Mouse (Mus musculus) fibroblast of lung, adult 2 months (primary cell): ENCODE data around the gene Camk1g.

Source experiments
- DNase-seq: peaks from one replicate; pipeline ENCODE4 v3.0.0-alpha.2; 2011; ENCODE audit warnings: low read depth

Gene Camk1g

DNA sequence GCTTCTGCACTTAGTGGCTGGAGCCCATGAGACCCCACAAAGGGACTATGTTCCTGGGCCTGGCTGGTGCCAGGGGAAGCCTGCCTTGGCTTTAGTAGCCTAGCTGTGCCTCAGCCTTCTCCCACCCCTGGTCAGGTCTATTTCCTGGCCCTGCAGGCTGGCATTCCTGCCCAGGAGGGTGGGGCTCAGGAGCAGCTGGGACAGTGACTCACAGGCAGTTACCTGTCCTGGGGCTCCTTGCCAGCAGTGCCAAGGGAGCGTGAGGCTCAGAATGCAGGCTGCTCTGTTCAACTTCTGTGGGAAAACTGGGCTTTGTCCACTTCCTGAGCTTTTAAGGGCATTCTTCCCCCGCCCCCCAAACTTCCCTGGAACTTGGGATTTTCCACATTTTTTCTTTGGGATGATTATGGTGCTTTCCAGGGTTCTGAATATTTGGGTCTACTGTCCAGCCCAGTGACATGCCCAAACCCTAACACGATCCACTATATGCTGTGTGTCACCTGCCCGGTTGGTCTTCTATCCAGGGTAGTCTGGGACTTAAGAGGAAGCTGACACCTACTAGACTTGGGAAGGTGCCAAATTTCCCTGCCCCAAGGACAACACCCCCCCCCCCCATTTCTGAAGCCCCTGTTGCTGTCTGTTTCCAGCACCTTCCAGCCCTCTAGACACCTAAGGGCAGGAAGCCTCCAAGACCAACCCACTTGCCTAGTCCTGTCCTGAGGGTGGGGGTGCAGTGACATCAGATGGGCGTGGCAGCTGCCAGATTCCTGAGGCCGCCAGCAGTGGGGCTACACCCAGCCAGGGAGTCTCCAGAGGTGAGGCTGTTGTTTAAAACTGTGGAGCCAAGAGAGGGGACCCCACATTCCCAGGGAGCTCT is 68.6 kb downstream of the Camk1g start:
- no peak for DNase-seq

DNA sequence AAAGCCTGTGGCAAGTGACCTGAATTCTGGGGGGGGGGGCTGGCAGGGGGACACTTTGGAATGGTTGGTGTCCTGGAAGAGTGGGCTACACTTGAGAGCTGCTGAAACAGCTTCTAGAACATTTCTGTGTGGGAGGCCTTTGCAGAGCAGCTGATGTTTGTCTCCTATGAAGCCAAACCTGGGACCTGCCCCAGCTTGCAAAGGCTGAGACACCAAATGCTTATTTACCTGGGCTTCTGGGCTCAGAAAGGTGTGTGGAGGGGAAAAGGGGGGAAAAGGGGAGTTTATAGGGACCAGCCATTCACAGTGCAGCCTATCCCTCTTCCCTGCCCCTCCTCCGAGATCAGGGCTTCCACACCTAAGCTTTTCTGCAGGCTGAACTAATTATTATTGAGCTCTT is 70.1 kb downstream of the Camk1g start:
- no peak for DNase-seq

DNA sequence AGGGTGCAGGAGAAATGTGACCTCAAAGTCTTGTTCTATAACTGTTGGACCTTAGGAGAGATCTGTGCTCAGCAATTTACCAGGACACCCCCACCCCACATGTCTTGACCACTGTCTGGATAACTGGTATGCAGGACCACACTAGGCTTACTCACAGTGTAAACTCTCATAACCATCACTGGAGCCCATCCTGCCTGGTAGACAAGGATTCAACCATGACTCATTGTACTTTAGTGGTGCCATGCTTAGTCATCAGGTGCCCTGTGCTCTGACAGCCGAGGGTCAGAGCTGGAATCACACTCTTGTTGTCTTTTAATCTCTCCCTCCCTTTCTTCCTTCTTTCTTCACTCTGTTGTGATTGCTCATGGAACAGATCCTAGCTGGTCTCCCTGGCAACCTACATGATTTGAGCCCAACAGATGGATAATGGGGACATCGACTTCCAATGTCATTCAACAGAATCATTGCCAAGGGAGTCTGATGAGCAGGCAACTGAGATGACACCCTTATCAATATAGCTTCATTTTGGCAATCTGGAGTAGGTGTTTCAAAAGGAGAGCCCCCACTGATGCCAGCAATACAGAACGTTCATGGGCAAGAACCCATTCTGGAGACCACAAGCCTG is 71.8 kb downstream of the Camk1g start:
- DNase-seq = no peak
